Mouse (Mus musculus) midbrain, embryonic 12.5 days (tissue): ENCODE results near the gene Gdpgp1. TPM values are rescaled to one million over a fixed set of nuclear protein-coding genes. Genes with fewer than 3 reads are reported as not detected.

Experiments
- ATAC-seq: fragments of 200-750 bp; cut with Nextera tagmentation; 2 replicates; pipeline ENCODE4 v1.8.0; 2017; ENCODE audit warnings: low read depth, moderate TSS enrichment, moderate library complexity; ENCODE audit not compliant: low FRiP score
- H3K27ac ChIP-seq: fragments of 300-500 bp; sonication (generic); replicated peaks from 2 replicates; pipeline ENCODE4 v1.5.1; 2016; ENCODE audit warnings: mild to moderate bottlenecking
- H3K27me3 ChIP-seq: fragments of 300-500 bp; sonication (generic); 2 replicates; pipeline ENCODE4 v1.6.1; 2016; ENCODE audit warnings: mild to moderate bottlenecking
- H3K36me3 ChIP-seq: fragments of 300-500 bp; sonication (generic); 2 replicates; pipeline ENCODE4 v1.6.1; 2016
- H3K4me1 ChIP-seq: fragments of 300-500 bp; sonication (generic); 2 replicates; pipeline ENCODE4 v1.6.1; 2016
- H3K4me2 ChIP-seq: fragments of 300-500 bp; sonication (generic); replicated peaks from 2 replicates; pipeline ENCODE4 v1.6.1; 2016; ENCODE audit warnings: mild to moderate bottlenecking, moderate library complexity
- H3K4me3 ChIP-seq: fragments of 300-500 bp; sonication (generic); 2 replicates; pipeline ENCODE4 v1.5.1; 2016; ENCODE audit warnings: mild to moderate bottlenecking
- H3K9ac ChIP-seq: fragments of 300-500 bp; sonication (generic); replicated peaks from 2 replicates; pipeline ENCODE4 v1.6.1; 2016; ENCODE audit warnings: mild to moderate bottlenecking, moderate library complexity
- H3K9me3 ChIP-seq: fragments of 300-500 bp; sonication (generic); 2 replicates; pipeline ENCODE4 v1.6.1; 2016; ENCODE audit warnings: mild to moderate bottlenecking
- WGBS: fragments of 180-500 bp; shearing (Covaris S2); methylation state at CpG from one replicate; pipeline ENCODE4 v1.1.7; 2016; 5-methylcytosine and 5-hydroxymethylcytosine counted together
- polyA plus RNA-seq: library from polyadenylated mRNA; unstranded; fragments of >200 nt; fragmentation: Nextera tagmentation; extraction: Ambion mirVana; gene quantifications from 2 replicates; pipeline ENCODE4 v1.2.1, GENCODE M21; 2016

Gene Gdpgp1
- polyA plus RNA-seq, 1 experiment from 2014 or later, result 4.0 TPM

- Histone ChIP-seq H3K4me2 (no peak overlapping the region), H3K4me1 (peaks cover 72% of the 10 kb centered on the region), H3K9ac (no peak overlapping the region), H3K27me3 (peaks cover 3% of the 10 kb centered on the region; the same call in 1 of the 2 replicates), H3K9me3 (no peaks in the 10 kb centered on the region), H3K4me3 (no peak overlapping the region), H3K36me3 (no peaks in the 10 kb centered on the region), H3K27ac (no peak overlapping the region)
- WGBS, result 90% methylated on average over 5 of the region's 5 CpGs
- no peak for ATAC-seq
Observed at GRCm38 (mm10) chr7:80200963-80201539, 31.6 kb upstream of the Gdpgp1 start.

- Histone ChIP-seq H3K27me3 (peaks cover 3% of the 10 kb centered on the region; the same call in 1 of the 2 replicates), H3K4me2 (no peak overlapping the region), H3K9me3 (no peaks in the 10 kb centered on the region), H3K36me3 (no peaks in the 10 kb centered on the region), H3K4me3 (no peak overlapping the region), H3K9ac (no peak overlapping the region), H3K4me1 (peaks cover 71% of the 10 kb centered on the region), H3K27ac (peak overlapping the region; percentile 46; the same call in 1 of the 2 replicates)
- 65% methylated on average over 15 of the region's 15 CpGs for WGBS
- no peak for ATAC-seq
Observed at GRCm38 (mm10) chr7:80201888-80202540, 30.7 kb upstream of the Gdpgp1 start.

GRCm38 (mm10) chr7:80202961-80203360, 29.7 kb upstream of the Gdpgp1 start:
- Histone ChIP-seq H3K27me3 (peaks cover 3% of the 10 kb centered on the region; the same call in 1 of the 2 replicates), H3K4me3 (no peak overlapping the region), H3K4me2 (no peak overlapping the region), H3K9me3 (no peaks in the 10 kb centered on the region), H3K36me3 (no peaks in the 10 kb centered on the region), H3K4me1 (peaks cover 64% of the 10 kb centered on the region), H3K27ac (peak overlapping the region; percentile 72), H3K9ac (0 out of 2 replicates have a peak overlapping the region, but pooled peaks have one; percentile 15)
- WGBS, result 81% methylated on average over 5 of the region's 5 CpGs
- no peak for ATAC-seq

- Histone ChIP-seq H3K4me2 (0 out of 2 replicates have a peak overlapping the region, but pooled peaks have one; percentile 9), H3K27me3 (peaks cover 3% of the 10 kb centered on the region; the same call in 1 of the 2 replicates), H3K9me3 (no peaks in the 10 kb centered on the region), H3K9ac (peak overlapping the region; percentile 31; the same call in 1 of the 2 replicates), H3K4me3 (no peak overlapping the region), H3K36me3 (no peaks in the 10 kb centered on the region), H3K27ac (peak overlapping the region; percentile 72), H3K4me1 (peaks cover 70% of the 10 kb centered on the region)
- ATAC-seq, result no peak
- 45% methylated on average over 12 of the region's 12 CpGs for WGBS
Observed at GRCm38 (mm10) chr7:80203638-80204096, 29.0 kb upstream of the Gdpgp1 start.

GRCm38 (mm10) chr7:80204362-80204761, 28.3 kb upstream of the Gdpgp1 start:
- no peak for ATAC-seq
- WGBS, result 87% methylated on average over 4 of the region's 4 CpGs

GRCm38 (mm10) chr7:80204961-80205360, 27.7 kb upstream of the Gdpgp1 start:
- H3K4me2 ChIP-seq, result no peak overlapping the region
- peaks cover 3% of the 10 kb centered on the region; the same call in 1 of the 2 replicates for H3K27me3 ChIP-seq
- no peaks in the 10 kb centered on the region for H3K36me3 ChIP-seq
- no peak overlapping the region for H3K27ac ChIP-seq
- no peak overlapping the region for H3K9ac ChIP-seq
- H3K4me3 ChIP-seq, result no peak overlapping the region
- WGBS, result 87% methylated on average over 7 of the region's 7 CpGs
- ATAC-seq, result no peak
- H3K4me1 ChIP-seq, result peaks cover 66% of the 10 kb centered on the region
- no peaks in the 10 kb centered on the region for H3K9me3 ChIP-seq

More at GRCm38 (mm10) chr7:80204362-80204761, 28.3 kb upstream of the Gdpgp1 start:
- Histone ChIP-seq H3K4me3 (no peak overlapping the region), H3K4me1 (peaks cover 69% of the 10 kb centered on the region), H3K9ac (no peak overlapping the region; the same call in 1 of the 2 replicates), H3K4me2 (no peak overlapping the region), H3K27me3 (peaks cover 3% of the 10 kb centered on the region; the same call in 1 of the 2 replicates), H3K36me3 (no peaks in the 10 kb centered on the region), H3K27ac (peak overlapping the region; percentile 72), H3K9me3 (no peaks in the 10 kb centered on the region)

GRCm38 (mm10) chr7:80205705-80206589, 26.7 kb upstream of the Gdpgp1 start:
- H3K36me3 ChIP-seq, result no peaks in the 10 kb centered on the region
- H3K4me2 ChIP-seq, result no peak overlapping the region
- no peak overlapping the region for H3K4me3 ChIP-seq
- H3K4me1 ChIP-seq, result peaks cover 59% of the 10 kb centered on the region
- H3K9ac ChIP-seq, result no peak overlapping the region
- no peaks in the 10 kb centered on the region for H3K9me3 ChIP-seq
- H3K27me3 ChIP-seq, result 0 out of 2 replicates have a peak, but pooled peaks cover 2% of the 10 kb centered on the region
- H3K27ac ChIP-seq, result no peak overlapping the region
- no peak for ATAC-seq
- 84% methylated on average over 12 of the region's 12 CpGs for WGBS

- Histone ChIP-seq H3K27ac (no peak overlapping the region), H3K4me3 (no peak overlapping the region), H3K4me2 (no peak overlapping the region), H3K36me3 (no peaks in the 10 kb centered on the region), H3K9ac (no peak overlapping the region), H3K27me3 (no peaks in the 10 kb centered on the region), H3K9me3 (no peaks in the 10 kb centered on the region), H3K4me1 (peaks cover 46% of the 10 kb centered on the region)
- no peak for ATAC-seq
- WGBS, result 73% methylated on average over 3 of the region's 3 CpGs
Observed at GRCm38 (mm10) chr7:80207314-80207731, 25.3 kb upstream of the Gdpgp1 start.

GRCm38 (mm10) chr7:80208026-80208642, 24.5 kb upstream of the Gdpgp1 start:
- H3K9me3 ChIP-seq, result no peaks in the 10 kb centered on the region
- H3K27ac ChIP-seq, result 0 out of 2 replicates have a peak overlapping the region, but pooled peaks have one; percentile 21
- H3K4me2 ChIP-seq, result no peak overlapping the region
- no peak for ATAC-seq
- no peaks in the 10 kb centered on the region for H3K27me3 ChIP-seq
- H3K36me3 ChIP-seq, result peaks cover 6% of the 10 kb centered on the region
- H3K9ac ChIP-seq, result no peak overlapping the region
- no peak overlapping the region for H3K4me3 ChIP-seq
- H3K4me1 ChIP-seq, result peaks cover 38% of the 10 kb centered on the region
- WGBS, result 86% methylated on average over 18 of the region's 18 CpGs

GRCm38 (mm10) chr7:80208738-80209430, 23.8 kb upstream of the Gdpgp1 start:
- Histone ChIP-seq H3K4me3 (no peak overlapping the region), H3K9me3 (no peaks in the 10 kb centered on the region), H3K27ac (no peak overlapping the region; the same call in 1 of the 2 replicates), H3K27me3 (no peaks in the 10 kb centered on the region), H3K4me2 (no peak overlapping the region), H3K9ac (no peak overlapping the region), H3K4me1 (peaks cover 30% of the 10 kb centered on the region), H3K36me3 (peaks cover 13% of the 10 kb centered on the region)
- no peak for ATAC-seq
- 86% methylated on average over 10 of the region's 10 CpGs for WGBS

GRCm38 (mm10) chr7:80209669-80210068, 23.0 kb upstream of the Gdpgp1 start:
- 0 out of 2 replicates have a peak overlapping the region, but pooled peaks have one; percentile 35 for H3K27ac ChIP-seq
- WGBS, result 84% methylated on average over 6 of the region's 6 CpGs

More at GRCm38 (mm10) chr7:80209669-80210068, 23.0 kb upstream of the Gdpgp1 start:
- Histone ChIP-seq H3K4me3 (no peak overlapping the region), H3K4me1 (peaks cover 24% of the 10 kb centered on the region), H3K9ac (0 out of 2 replicates have a peak overlapping the region, but pooled peaks have one; percentile 15), H3K9me3 (no peaks in the 10 kb centered on the region), H3K36me3 (peaks cover 13% of the 10 kb centered on the region), H3K4me2 (no peak overlapping the region), H3K27me3 (no peaks in the 10 kb centered on the region)
- no peak for ATAC-seq
